Mouse (Mus musculus) erythroblast, embryonic 14.5 days (primary cell): ENCODE results near the gene Zfr2.

ENCODE experiments used
- GATA1 ChIP-seq: IDR thresholded peaks from 2 replicates; pipeline ENCODE4 v1.6.1; 2012; ENCODE audit warnings: low read length, inconsistent platforms, mixed read lengths
- TAL1 ChIP-seq: IDR thresholded peaks from 3 replicates; pipeline ENCODE4 v1.6.1; 2012; ENCODE audit warnings: low read length, inconsistent platforms, mixed read lengths

GRCm38 (mm10) chr10:81297246-81297645 is 64.3 kb downstream of the Zfr2 start:
- TF ChIP-seq GATA1 (no peak), TAL1 (no peak)
